Mouse (Mus musculus): ENCODE measurements at regions not wholly inside any gene's neighbourhood (a gene's known extent, or its start where the extent isn't known, plus 50 kb on each side); places are given as distances from the start of the nearest gene placed in this dataset.
A peak's percentile ranks its signal among the peaks of the same experiment; 100 is the strongest.

- Histone ChIP-seq H3K4me3 (no peak overlapping the region), H3K4me1 (no peaks in the 10 kb centered on the region), H3K4me2 (replicated peaks) (no peak overlapping the region), H3K27me3 (no peaks in the 10 kb centered on the region), H3K36me3 (no peaks in the 10 kb centered on the region), H3K9ac (no peak overlapping the region), H3K9me3 (replicated peaks) (no peaks in the 10 kb centered on the region), H3K27ac (no peak overlapping the region)
- peak; percentile 46; the same call in 1 of the 2 replicates for ATAC-seq (ENCODE audit: low FRiP score)
- WGBS, result 82% methylated on average over 2 of the region's 2 CpGs
These were observed 1749.2 kb upstream of the Tenm3 start for GRCm38 (mm10) chr8:50592899-50593454.

Measured in hindbrain, embryonic 12.5 days (tissue).